Comparison of ENCODE assay signal across 1 mouse cellular context in genomic region chr15:6519417-6520255, GRCm38 (mm10).
TF ChIP-seq lines count a peak whose summit lies in the region.

No protein-coding gene starts in this region.

TF ChIP-seq in MEL, 35 proteins besides CTCF, POLR2A, EP300 and RAD21 (continued from another document):
- TF ChIP-seq CHD1 (IDR thresholded peaks at IDR 0.05; ENCODE audit: low read depth, low read length): no peak
- no peak for TF ChIP-seq HCFC1 (IDR thresholded peaks at IDR 0.05; ENCODE audit: low read depth, low read length)
- no peak for TF ChIP-seq MAZ (IDR thresholded peaks at IDR 0.05; ENCODE audit: low read depth, low read length)
- no peak for TF ChIP-seq POLR2AphosphoS2 (IDR thresholded peaks at IDR 0.05; ENCODE audit: low read length)
- TF ChIP-seq SIN3A (IDR thresholded peaks at IDR 0.05; ENCODE audit: low read length): 0 out of 2 replicates have a peak, but pooled peaks have one; percentile 33
- TF ChIP-seq E2F4 (IDR thresholded peaks at IDR 0.05; ENCODE audit: borderline replicate concordance, low read depth, low read length): no peak
- TF ChIP-seq UBTF (IDR thresholded peaks at IDR 0.05; ENCODE audit: borderline replicate concordance, insufficient read depth, low read depth, low read length): no peak
TF ChIP-seq in MEL: peak in this region for 6.
